Mouse (Mus musculus) C2C12 (cell line): ENCODE data around the gene Soat1.

Experiments used
- CTCF ChIP-seq: IDR thresholded peaks from one replicate; pipeline ENCODE4 v1.5.1; 2011; ENCODE audit not compliant: control insufficient read depth, insufficient read depth, insufficient read length
- MAX ChIP-seq: IDR thresholded peaks from one replicate; pipeline ENCODE4 v1.6.1; 2011; ENCODE audit warnings: mild to moderate bottlenecking, control low read depth
- MYOD1 ChIP-seq: IDR thresholded peaks from one replicate; pipeline ENCODE4 v1.6.1; 2011; ENCODE audit warnings: low read depth; ENCODE audit not compliant: control insufficient read depth, insufficient read length
- USF1 ChIP-seq: IDR thresholded peaks from one replicate; pipeline ENCODE4 v1.6.1; 2011; ENCODE audit warnings: low read depth, mild to moderate bottlenecking, control low read depth, moderate library complexity

DNA sequence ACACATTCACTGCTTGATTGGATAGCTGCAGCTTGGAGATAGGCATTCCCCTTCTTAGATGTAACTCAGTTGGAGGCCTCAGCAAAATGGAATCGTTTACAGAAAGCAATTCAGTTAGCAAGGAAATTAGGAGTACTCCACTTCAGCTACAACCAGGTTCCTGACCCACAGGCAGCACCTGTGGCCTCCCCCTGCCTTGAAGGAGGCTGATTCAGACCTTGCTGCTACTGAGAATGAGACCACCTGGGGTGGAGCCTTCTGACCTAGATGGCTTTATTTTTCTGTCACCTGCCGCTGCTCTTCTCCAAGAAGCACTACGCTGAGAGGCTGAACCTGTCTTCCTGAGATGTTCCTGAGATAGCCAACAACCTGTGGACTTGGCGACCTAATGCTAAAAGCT lies 65.6 kb downstream of the Soat1 start:
- TF ChIP-seq CTCF (no peak), MYOD1 (peak; percentile 19), MAX (no peak), USF1 (no peak)
